ENCODE assay signal across 11 mouse cellular contexts in the genomic region with DNA sequence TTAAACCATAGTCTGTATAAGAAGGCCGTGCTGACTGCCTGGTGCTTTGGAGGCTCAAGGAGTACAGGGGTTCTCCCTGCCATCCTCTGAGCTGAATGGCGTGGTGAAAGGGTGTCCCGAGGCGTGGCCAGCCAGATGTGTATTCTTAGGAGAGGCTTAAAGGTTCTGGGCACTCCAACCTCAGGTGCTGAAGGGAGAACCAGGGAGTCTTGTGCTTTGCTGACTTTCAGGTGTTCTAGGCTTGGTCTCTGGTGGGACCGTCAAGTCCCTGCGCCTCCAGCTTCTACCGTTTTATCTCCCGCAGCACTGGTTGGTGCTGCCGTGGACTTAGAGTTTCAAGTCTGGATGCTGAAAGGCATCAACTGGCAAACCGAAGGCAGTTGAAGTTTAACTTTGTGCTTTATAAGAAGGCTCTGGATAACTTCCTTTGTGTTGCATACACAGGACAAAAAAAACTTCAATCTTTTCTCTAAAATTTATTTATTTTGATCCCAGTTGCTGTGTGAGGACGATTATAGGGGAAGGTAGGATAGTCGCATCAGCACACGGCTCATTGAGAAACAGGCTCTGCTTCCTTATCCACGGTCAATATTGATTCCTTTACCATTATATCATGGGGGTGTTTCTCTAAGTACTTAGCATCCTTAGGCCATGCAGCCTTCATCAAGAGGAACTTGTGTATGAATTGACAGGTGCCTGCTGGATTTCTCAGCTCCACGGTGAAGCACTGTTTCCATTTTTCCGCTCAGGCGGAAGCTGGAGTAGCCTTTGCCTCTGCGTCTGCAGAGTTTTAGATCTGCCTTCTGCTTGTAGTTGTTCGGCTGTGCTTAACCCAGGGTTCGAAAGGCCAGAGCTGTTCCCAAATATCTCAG.
DNase-seq lines count a peak whose midpoint lies in the region; ATAC-seq lines count a peak whose summit lies in the region.
"Had no signal": no experiment of that assay in that cellular context is flagged by ENCODE, and none has a peak within 500 bp of the region (broad histone marks: within the 10 kb centered on the region; RNA-seq: fewer than 3 reads in every experiment).

No protein-coding gene starts in this region.

- no peak overlapping the region for H3K27ac ChIP-seq in kidney, embryonic 15.5 days
- no peak overlapping the region for H3K27ac ChIP-seq in embryonic facial prominence, embryonic 14.5 days (replicated peaks; ENCODE audit: low read depth, low read length)
- H3K27ac ChIP-seq in liver, embryonic 15.5 days (replicated peaks), result no peak overlapping the region
- H3K27ac ChIP-seq: forebrain, embryonic 15.5 days had no signal

- H3K9ac ChIP-seq in kidney, embryonic 15.5 days, result no peak overlapping the region
- H3K9ac ChIP-seq in embryonic facial prominence, embryonic 14.5 days (ENCODE audit: low read depth, low read length), result no peak overlapping the region
- no peak overlapping the region for H3K9ac ChIP-seq in liver, embryonic 15.5 days
- H3K9ac ChIP-seq: forebrain, embryonic 15.5 days had no signal

- H3K27me3 ChIP-seq in kidney, embryonic 15.5 days, result no peaks in the 10 kb centered on the region
- no peaks in the 10 kb centered on the region for H3K27me3 ChIP-seq in embryonic facial prominence, embryonic 14.5 days (replicated peaks; ENCODE audit: control insufficient read depth, insufficient read depth, low read length)
- peaks cover 16% of the 10 kb centered on the region for H3K27me3 ChIP-seq in liver, embryonic 15.5 days

- no peak for DNase-seq in kidney, postnatal 36 days
- no peak for DNase-seq in embryonic facial prominence, embryonic 14.5 days (ENCODE audit: low spot score)
- DNase-seq in MN1 (ENCODE audit: low spot score), result no peak
- DNase-seq in cerebellum, adult 11-12 months, result no peak
- DNase-seq: right cerebral cortex, postnatal 4 days had no signal

- no peak for ATAC-seq in kidney, embryonic 15.5 days (replicated peaks; ENCODE audit: low FRiP score)
- ATAC-seq in activated CD4-positive, CD25-positive, alpha-beta regulatory T cell, adult 4 months, result peak; percentile 4
- no peak for ATAC-seq in embryonic facial prominence, embryonic 14.5 days (ENCODE audit: low read depth)
- no peak for ATAC-seq in liver, embryonic 15.5 days (ENCODE audit: insufficient read depth)
- no peak for ATAC-seq in erythroblast, adult 5-6 weeks (replicated peaks; ENCODE audit: low FRiP score, poor library complexity, severe bottlenecking)
- ATAC-seq: forebrain, embryonic 15.5 days had no signal

- H3K4me1 ChIP-seq in kidney, embryonic 15.5 days, result peaks cover 67% of the 10 kb centered on the region
- peaks cover 33% of the 10 kb centered on the region for H3K4me1 ChIP-seq in embryonic facial prominence, embryonic 14.5 days (ENCODE audit: control insufficient read depth, insufficient read depth, low read length)
- peaks cover 11% of the 10 kb centered on the region for H3K4me1 ChIP-seq in liver, embryonic 15.5 days (replicated peaks)

- H3K9me3 ChIP-seq in kidney, embryonic 15.5 days (replicated peaks), result no peaks in the 10 kb centered on the region
- no peaks in the 10 kb centered on the region for H3K9me3 ChIP-seq in embryonic facial prominence, embryonic 14.5 days (ENCODE audit: control insufficient read depth, low read length)
- H3K9me3 ChIP-seq in liver, embryonic 15.5 days (replicated peaks), result no peaks in the 10 kb centered on the region
- H3K9me3 ChIP-seq: forebrain, embryonic 15.5 days; megakaryocyte, embryonic 14.5 days had no signal

- peak overlapping the region; percentile 43 for H3K4me2 ChIP-seq in kidney, embryonic 15.5 days
- peak overlapping the region; percentile 17; the same call in 1 of the 2 replicates for H3K4me2 ChIP-seq in embryonic facial prominence, embryonic 14.5 days (ENCODE audit: low read depth, low read length)
- peak overlapping the region; percentile 24; the same call in 1 of the 2 replicates for H3K4me2 ChIP-seq in liver, embryonic 15.5 days
- H3K4me2 ChIP-seq: forebrain, embryonic 15.5 days had no signal

- 76% methylated on average over 20 of the region's 20 CpGs for WGBS in kidney, embryonic 15.5 days
- WGBS in embryonic facial prominence, embryonic 14.5 days, result 79% methylated on average over 20 of the region's 20 CpGs
- WGBS in liver, embryonic 15.5 days (ENCODE audit: insufficient replicate concordance), result 67% methylated on average over 20 of the region's 20 CpGs

- H3K4me3 ChIP-seq in kidney, embryonic 15.5 days (replicated peaks), result peak overlapping the region; percentile 11; the same call in 1 of the 2 replicates
- no peak overlapping the region for H3K4me3 ChIP-seq in embryonic facial prominence, embryonic 14.5 days (ENCODE audit: low read depth, low read length)
- H3K4me3 ChIP-seq in liver, embryonic 15.5 days (replicated peaks), result no peak overlapping the region
- H3K4me3 ChIP-seq: forebrain, embryonic 15.5 days; megakaryocyte, embryonic 14.5 days had no signal

- H3K36me3 ChIP-seq in kidney, embryonic 15.5 days, result no peaks in the 10 kb centered on the region
- no peaks in the 10 kb centered on the region for H3K36me3 ChIP-seq in embryonic facial prominence, embryonic 14.5 days (ENCODE audit: control insufficient read depth, insufficient read depth, low read length)
- no peaks in the 10 kb centered on the region for H3K36me3 ChIP-seq in liver, embryonic 15.5 days (replicated peaks)
- H3K36me3 ChIP-seq: forebrain, embryonic 15.5 days had no signal
